Mouse (Mus musculus) midbrain, postnatal 0 days (tissue): Measurements from ENCODE around the gene Jak3. TPM values are rescaled to one million over a fixed set of nuclear protein-coding genes. Genes with fewer than 3 reads are reported as not detected.

Experiments used
- ATAC-seq: fragments of 200-750 bp; cut with Nextera tagmentation; 2 replicates; pipeline ENCODE4 v1.8.0; 2017; ENCODE audit warnings: moderate number of reproducible peaks, mild to moderate bottlenecking, moderate TSS enrichment, moderate library complexity; ENCODE audit not compliant: low FRiP score
- DNase-seq: peaks from one replicate; pipeline ENCODE4 v3.0.0-alpha.2; 2015; ENCODE audit warnings: low spot score
- H3K27ac ChIP-seq: fragments of 300-500 bp; sonication (generic); 2 replicates; pipeline ENCODE4 v1.5.1; 2014; ENCODE audit warnings: low read depth, mild to moderate bottlenecking, low read length, mixed read lengths
- H3K27me3 ChIP-seq: fragments of 300-500 bp; sonication (generic); 2 replicates; pipeline ENCODE4 v1.6.1; 2014; ENCODE audit warnings: low read length, control low read depth, mixed read lengths; ENCODE audit not compliant: insufficient read depth
- H3K36me3 ChIP-seq: fragments of 300-500 bp; sonication (generic); 2 replicates; pipeline ENCODE4 v1.6.1; 2014; ENCODE audit warnings: low read length, control low read depth, mixed read lengths; ENCODE audit not compliant: insufficient read depth
- H3K4me1 ChIP-seq: fragments of 300-500 bp; sonication (generic); 2 replicates; pipeline ENCODE4 v1.6.1; 2014; ENCODE audit warnings: mild to moderate bottlenecking, control low read depth, antibody characterized with exemption, low read length, mixed read lengths; ENCODE audit not compliant: insufficient read depth
- H3K4me2 ChIP-seq: fragments of 300-500 bp; sonication (generic); 2 replicates; pipeline ENCODE4 v1.6.1; 2014; ENCODE audit warnings: low read depth, mild to moderate bottlenecking, low read length, mixed read lengths; ENCODE audit not compliant: poor library complexity, severe bottlenecking
- H3K4me3 ChIP-seq: fragments of 300-500 bp; sonication (generic); 2 replicates; pipeline ENCODE4 v1.5.1; 2014; ENCODE audit warnings: low read depth, mild to moderate bottlenecking, low read length, moderate library complexity
- H3K9ac ChIP-seq: fragments of 300-500 bp; sonication (generic); replicated peaks from 2 replicates; pipeline ENCODE4 v1.6.1; 2014; ENCODE audit warnings: mild to moderate bottlenecking, low read length, moderate library complexity, mixed read lengths; ENCODE audit not compliant: poor library complexity, severe bottlenecking
- H3K9me3 ChIP-seq: fragments of 300-500 bp; sonication (generic); 2 replicates; pipeline ENCODE4 v1.6.1; 2016; ENCODE audit warnings: low read length, control low read depth
- CTCF ChIP-seq: IDR thresholded peaks from 2 replicates; pipeline ENCODE4 v1.5.1; 2016; ENCODE audit warnings: antibody characterized with exemption, mild to moderate bottlenecking
- WGBS: fragments of 180-500 bp; shearing (Covaris S2); extraction: QIAGEN DNeasy Blood & Tissue Kit; methylation state at CpG from one replicate; pipeline ENCODE4 v1.1.7; 2014; 5-methylcytosine and 5-hydroxymethylcytosine counted together
- polyA plus RNA-seq: library from polyadenylated mRNA; unstranded; fragments of >200 nt; fragmentation: Nextera tagmentation; extraction: Ambion mirVana; gene quantifications from 2 replicates; pipeline ENCODE4 v1.2.1, GENCODE M21; 2015
- total RNA-seq: library from RNA; depleted of rRNA; stranded (reverse); fragments of >200 nt; gene quantifications from 2 replicates; pipeline ENCODE4 v1.2.3, GENCODE M21; 2014

Jak3 gene
- total and polyA plus RNA-seq, 2 experiments from 2014 or later = 6.4 to 12.3 TPM

- Histone ChIP-seq H3K36me3 (peaks cover 9% of the 10 kb centered on the region; the same call in 1 of the 2 replicates), H3K4me1 (0 out of 2 replicates have a peak, but pooled peaks cover 9% of the 10 kb centered on the region), H3K9me3 (no peaks in the 10 kb centered on the region), H3K27me3 (no peaks in the 10 kb centered on the region), H3K9ac (peak overlapping the region; percentile 20; the same call in 1 of the 2 replicates), H3K27ac (peak overlapping the region; percentile 72; the same call in 1 of the 2 replicates), H3K4me2 (peak overlapping the region; percentile 84), H3K4me3 (peak overlapping the region; percentile 39)
- DNase-seq = no peak
- peak; percentile 15; the same call in 1 of the 2 replicates for ATAC-seq
- TF ChIP-seq CTCF = no peak
- WGBS = 5% methylated on average over 25 of the region's 25 CpGs
These were observed 46.3 kb upstream of the Jak3 start for GRCm38 (mm10) chr8:71629781-71630212.

GRCm38 (mm10) chr8:71630761-71631160, 45.3 kb upstream of the Jak3 start:
- WGBS = 91% methylated on average over 6 of the region's 6 CpGs

GRCm38 (mm10) chr8:71631897-71632296, 44.2 kb upstream of the Jak3 start:
- ATAC-seq (no peak), DNase-seq (no peak)
- H3K36me3 ChIP-seq = peaks cover 20% of the 10 kb centered on the region
- H3K4me1 ChIP-seq = 0 out of 2 replicates have a peak, but pooled peaks cover 9% of the 10 kb centered on the region
- H3K27me3 ChIP-seq = no peaks in the 10 kb centered on the region
- H3K9me3 ChIP-seq = no peaks in the 10 kb centered on the region
- no peak overlapping the region for H3K9ac ChIP-seq
- 45% methylated on average over 2 of the region's 2 CpGs for WGBS
- H3K4me3 ChIP-seq = no peak overlapping the region
- no peak overlapping the region for H3K4me2 ChIP-seq
- no peak overlapping the region for H3K27ac ChIP-seq
- TF ChIP-seq CTCF = no peak

More at GRCm38 (mm10) chr8:71630761-71631160, 45.3 kb upstream of the Jak3 start:
- Histone ChIP-seq H3K4me3 (no peak overlapping the region), H3K27me3 (no peaks in the 10 kb centered on the region), H3K9ac (no peak overlapping the region), H3K4me2 (no peak overlapping the region), H3K36me3 (peaks cover 13% of the 10 kb centered on the region), H3K27ac (no peak overlapping the region), H3K4me1 (0 out of 2 replicates have a peak, but pooled peaks cover 9% of the 10 kb centered on the region), H3K9me3 (no peaks in the 10 kb centered on the region)
- DNase-seq (no peak), ATAC-seq (no peak)
- TF ChIP-seq CTCF = no peak

GRCm38 (mm10) chr8:71633164-71633563, 42.9 kb upstream of the Jak3 start:
- Histone ChIP-seq H3K4me1 (0 out of 2 replicates have a peak, but pooled peaks cover 9% of the 10 kb centered on the region), H3K4me3 (no peak overlapping the region), H3K27ac (no peak overlapping the region), H3K9ac (no peak overlapping the region), H3K27me3 (no peaks in the 10 kb centered on the region), H3K4me2 (no peak overlapping the region), H3K9me3 (no peaks in the 10 kb centered on the region), H3K36me3 (peaks cover 23% of the 10 kb centered on the region)
- peak; percentile 51; the same call in 1 of the 2 replicates for TF ChIP-seq CTCF
- DNase-seq (no peak), ATAC-seq (no peak)
- WGBS = 17% methylated on average over 17 of the region's 22 CpGs

GRCm38 (mm10) chr8:71633981-71634667, 42.0 kb upstream of the Jak3 start:
- Histone ChIP-seq H3K4me2 (0 out of 2 replicates have a peak overlapping the region, but pooled peaks have one; percentile 3), H3K4me3 (no peak overlapping the region), H3K36me3 (peaks cover 32% of the 10 kb centered on the region), H3K27ac (0 out of 2 replicates have a peak overlapping the region, but pooled peaks have one; percentile 12), H3K9me3 (no peaks in the 10 kb centered on the region), H3K9ac (no peak overlapping the region), H3K4me1 (0 out of 2 replicates have a peak, but pooled peaks cover 4% of the 10 kb centered on the region), H3K27me3 (no peaks in the 10 kb centered on the region)
- no peak for TF ChIP-seq CTCF
- DNase-seq = peak; percentile 50
- peak; percentile 33; the same call in 1 of the 2 replicates for ATAC-seq
- 9% methylated on average over 26 of the region's 26 CpGs for WGBS
